Mouse (Mus musculus) brain, embryonic 18.5 days (tissue): ENCODE measurements at regions not wholly inside any gene's neighbourhood (a gene's known extent, or its start where the extent isn't known, plus 50 kb on each side); places are given as distances from the start of the nearest gene placed in this dataset.

Experiments used
- DNase-seq: peaks from one replicate; pipeline ENCODE4 v3.0.0-alpha.2; 2012; ENCODE audit warnings: low read depth, low spot score

GRCm38 (mm10) chr11:43952151-43952550 is 51.1 kb upstream of the Adra1b start:
- no peak for DNase-seq

GRCm38 (mm10) chr11:43958241-43958975 is 57.4 kb upstream of the Adra1b start:
- DNase-seq = no peak

GRCm38 (mm10) chr11:43958976-43959315 is 57.9 kb upstream of the Adra1b start:
- DNase-seq = no peak

- DNase-seq = no peak
Measured at GRCm38 (mm10) chr11:43960348-43961105, 59.5 kb upstream of the Adra1b start.

GRCm38 (mm10) chr11:43961398-43962070 is 60.5 kb upstream of the Adra1b start:
- no peak for DNase-seq

- DNase-seq = no peak
Measured at GRCm38 (mm10) chr11:43967764-43968163, 66.8 kb upstream of the Adra1b start.

- DNase-seq = no peak
Measured at GRCm38 (mm10) chr11:43971886-43972285, 70.9 kb upstream of the Adra1b start.

GRCm38 (mm10) chr11:43976024-43976423 is 75.0 kb upstream of the Adra1b start:
- no peak for DNase-seq

GRCm38 (mm10) chr11:43979406-43979805 is 78.4 kb upstream of the Adra1b start:
- no peak for DNase-seq

GRCm38 (mm10) chr11:43980444-43980843 is 79.4 kb upstream of the Adra1b start:
- no peak for DNase-seq

- DNase-seq = no peak
Measured at GRCm38 (mm10) chr11:43989911-43990430, 89.0 kb upstream of the Adra1b start.

GRCm38 (mm10) chr11:43992011-43992471 is 91.0 kb upstream of the Adra1b start:
- no peak for DNase-seq

GRCm38 (mm10) chr11:43998046-43998725 is 97.2 kb upstream of the Adra1b start:
- no peak for DNase-seq

- no peak for DNase-seq
Measured at GRCm38 (mm10) chr11:44000056-44000455, 99.0 kb upstream of the Adra1b start.

- no peak for DNase-seq
Measured at GRCm38 (mm10) chr11:44001843-44002589, 101.0 kb upstream of the Adra1b start.

- DNase-seq = peak; percentile 34
Measured at GRCm38 (mm10) chr11:44002716-44003522, 101.9 kb upstream of the Adra1b start.

GRCm38 (mm10) chr11:44007526-44008040 is 106.6 kb upstream of the Adra1b start:
- no peak for DNase-seq

GRCm38 (mm10) chr11:44012314-44012713 is 111.3 kb upstream of the Adra1b start:
- DNase-seq = no peak

GRCm38 (mm10) chr11:44013841-44014240 is 112.8 kb upstream of the Adra1b start:
- no peak for DNase-seq

GRCm38 (mm10) chr11:44021638-44022037 is 120.6 kb upstream of the Adra1b start:
- DNase-seq = no peak
